Mouse (Mus musculus): ENCODE measurements around the gene Tubb1. TPM values are rescaled to one million over a fixed set of nuclear protein-coding genes. Genes with fewer than 3 reads are reported as not detected.

Tubb1 gene
- polyA plus RNA-seq, 1 experiment: not detected

DNA sequence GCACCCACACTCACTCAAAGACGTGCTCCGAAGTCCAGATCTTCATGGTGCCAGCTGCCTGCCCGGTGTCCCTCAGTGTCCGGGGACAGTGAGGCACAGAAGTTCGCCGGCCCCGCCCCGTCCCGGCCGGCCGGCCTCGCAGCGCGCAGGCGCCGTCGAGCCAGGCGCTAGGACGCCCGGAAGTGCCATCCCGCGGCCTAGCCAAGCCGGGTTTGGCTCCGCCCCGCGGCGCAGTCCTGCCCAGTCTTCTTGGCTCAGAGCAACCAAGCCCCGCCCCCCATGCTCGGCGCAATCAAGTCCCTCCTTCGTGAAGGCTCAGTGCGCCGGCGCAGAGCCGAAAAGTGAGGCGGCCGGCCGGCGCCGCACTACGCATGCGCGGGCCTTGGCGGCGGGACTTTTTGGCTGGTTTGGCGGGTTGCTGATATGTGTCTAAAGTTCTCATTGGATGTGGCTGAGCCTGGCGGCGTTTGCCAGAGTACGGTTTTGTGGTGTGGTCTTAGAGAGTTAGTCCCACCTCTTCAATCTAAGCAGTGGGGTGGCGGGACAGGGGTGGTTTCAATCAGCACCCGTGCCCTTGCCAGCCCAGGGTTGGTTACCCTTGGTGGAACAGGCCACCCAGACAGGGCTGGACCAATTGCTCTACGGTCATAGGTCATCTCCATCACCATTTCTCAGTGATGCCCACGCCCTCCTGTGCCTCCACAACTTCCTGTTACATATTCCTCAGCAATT, 22.5 kb downstream of the Tubb1 start, which contains the start of gene Prelid3b:
TSS of gene Prelid3b (minus strand) at position 264 of the 732 bp plus-strand sequence.
- peaks cover 15% of the 10 kb centered on the region for H3K36me3 ChIP-seq (ENCODE audit: control insufficient read depth, insufficient read depth, low read length)
- H3K4me1 ChIP-seq (ENCODE audit: control insufficient read depth, insufficient read depth, insufficient read length, low read length): peaks cover 34% of the 10 kb centered on the region
- no peaks in the 10 kb centered on the region for H3K27me3 ChIP-seq (ENCODE audit: control insufficient read depth, insufficient read depth, low read length)
- H3K4me3 ChIP-seq (ENCODE audit: low read depth, low read length): peak within 1 kb of the TSS; percentile 78
- WGBS: under 1% methylated on average over 53 of the region's 53 CpGs
- TF ChIP-seq POLR2A (IDR thresholded peaks at IDR 0.05; ENCODE audit: low read depth, low read length) (peak; percentile 58), CTCF (IDR thresholded peaks at IDR 0.05; ENCODE audit: extremely low read depth, insufficient read length, insufficient replicate concordance, low read depth, low read length) (no peak)
- peak within 1 kb of the TSS; percentile 94 for H3K27ac ChIP-seq (ENCODE audit: insufficient read depth, low read depth, low read length)

DNA sequence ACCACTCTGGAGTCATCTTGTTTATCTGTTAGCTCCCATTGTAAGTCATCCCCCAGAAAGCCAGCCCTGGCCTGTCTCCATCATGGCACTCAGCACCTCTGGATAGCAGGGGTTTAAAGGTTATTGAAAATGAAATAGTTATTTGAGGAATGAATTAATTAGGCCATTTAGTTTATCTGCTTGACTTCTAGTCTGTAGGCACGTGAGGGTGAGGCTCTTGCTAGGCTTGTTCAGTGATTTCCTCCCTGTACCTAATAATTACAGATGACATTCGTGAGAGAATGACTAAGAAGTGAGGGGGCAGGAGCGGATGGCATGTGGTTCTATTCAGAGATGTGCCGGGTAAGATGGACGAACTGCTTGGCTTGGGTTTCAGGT, 23.0 kb downstream of the Tubb1 start:
- Histone ChIP-seq H3K4me3 (ENCODE audit: low read depth, low read length) (no peak overlapping the region), H3K36me3 (ENCODE audit: control insufficient read depth, insufficient read depth, low read length) (peaks cover 11% of the 10 kb centered on the region), H3K4me1 (ENCODE audit: control insufficient read depth, insufficient read depth, insufficient read length, low read length) (peaks cover 39% of the 10 kb centered on the region), H3K27ac (ENCODE audit: insufficient read depth, low read depth, low read length) (peak overlapping the region; percentile 91), H3K27me3 (ENCODE audit: control insufficient read depth, insufficient read depth, low read length) (no peaks in the 10 kb centered on the region)
- TF ChIP-seq POLR2A (IDR thresholded peaks at IDR 0.05; ENCODE audit: low read depth, low read length): no peak
- TF ChIP-seq CTCF (IDR thresholded peaks at IDR 0.05; ENCODE audit: extremely low read depth, insufficient read length, insufficient replicate concordance, low read depth, low read length): no peak
- 51% methylated on average over 5 of the region's 5 CpGs for WGBS

- H3K36me3 ChIP-seq (ENCODE audit: control insufficient read depth, insufficient read depth, low read length): no peaks in the 10 kb centered on the region
- H3K4me3 ChIP-seq (ENCODE audit: low read depth, low read length): peak overlapping the region; percentile 43
- peak overlapping the region; percentile 100 for H3K27ac ChIP-seq (ENCODE audit: insufficient read depth, low read depth, low read length)
- no peak; the same call in 1 of the 2 replicates for TF ChIP-seq POLR2A (IDR thresholded peaks at IDR 0.05; ENCODE audit: low read depth, low read length)
- TF ChIP-seq CTCF (IDR thresholded peaks at IDR 0.05; ENCODE audit: extremely low read depth, insufficient read length, insufficient replicate concordance, low read depth, low read length): no peak
- H3K27me3 ChIP-seq (ENCODE audit: control insufficient read depth, insufficient read depth, low read length): no peaks in the 10 kb centered on the region
- 30% methylated on average over 3 of the region's 3 CpGs for WGBS
- H3K4me1 ChIP-seq (ENCODE audit: control insufficient read depth, insufficient read depth, insufficient read length, low read length): peaks cover 22% of the 10 kb centered on the region; the same call in 1 of the 2 replicates
Measured at GRCm38 (mm10) chr2:174477543-174478319, 27.2 kb downstream of the Tubb1 start.

GRCm38 (mm10) chr2:174478746-174479145, 28.3 kb downstream of the Tubb1 start:
- TF ChIP-seq POLR2A (IDR thresholded peaks at IDR 0.05; ENCODE audit: low read depth, low read length) (no peak), CTCF (IDR thresholded peaks at IDR 0.05; ENCODE audit: extremely low read depth, insufficient read length, insufficient replicate concordance, low read depth, low read length) (no peak)
- H3K27ac ChIP-seq (ENCODE audit: insufficient read depth, low read depth, low read length): no peak overlapping the region; the same call in none of the 2 replicates
- H3K27me3 ChIP-seq (ENCODE audit: control insufficient read depth, insufficient read depth, low read length): no peaks in the 10 kb centered on the region
- no peaks in the 10 kb centered on the region for H3K36me3 ChIP-seq (ENCODE audit: control insufficient read depth, insufficient read depth, low read length)
- H3K4me1 ChIP-seq (ENCODE audit: control insufficient read depth, insufficient read depth, insufficient read length, low read length): peaks cover 18% of the 10 kb centered on the region; the same call in 1 of the 2 replicates
- 69% methylated on average over 5 of the region's 5 CpGs for whole genome bisulfite sequencing
- H3K4me3 ChIP-seq (ENCODE audit: low read depth, low read length): no peak overlapping the region

DNA sequence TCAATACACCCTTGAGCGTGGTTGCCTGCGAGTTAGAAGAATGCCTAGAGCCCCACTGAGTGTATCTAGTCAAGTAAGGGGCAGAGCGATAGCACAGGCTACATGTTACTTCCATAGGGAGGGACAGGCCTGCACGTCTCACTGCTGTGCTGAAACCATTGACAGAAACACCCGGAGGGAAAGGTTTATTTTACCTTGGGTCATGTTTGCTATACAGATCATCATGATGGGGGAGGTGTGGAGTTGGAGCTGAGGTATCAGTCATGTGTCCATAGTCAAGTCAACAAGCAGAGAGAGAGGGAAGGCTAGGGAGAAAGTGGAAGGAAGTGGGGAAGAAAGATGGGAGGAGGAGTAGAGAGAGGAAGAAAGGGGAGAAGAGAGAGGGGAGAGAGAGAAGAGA, 36.5 kb downstream of the Tubb1 start:
- no peak overlapping the region for H3K27ac ChIP-seq (ENCODE audit: insufficient read depth, low read depth, low read length)
- no peaks in the 10 kb centered on the region for H3K27me3 ChIP-seq (ENCODE audit: control insufficient read depth, insufficient read depth, low read length)
- H3K4me1 ChIP-seq (ENCODE audit: control insufficient read depth, insufficient read depth, insufficient read length, low read length): no peaks in the 10 kb centered on the region
- no peak overlapping the region for H3K4me3 ChIP-seq (ENCODE audit: low read depth, low read length)
- no peaks in the 10 kb centered on the region for H3K36me3 ChIP-seq (ENCODE audit: control insufficient read depth, insufficient read depth, low read length)
- 65% methylated on average over 5 of the region's 5 CpGs for WGBS
- TF ChIP-seq CTCF (IDR thresholded peaks at IDR 0.05; ENCODE audit: extremely low read depth, insufficient read length, insufficient replicate concordance, low read depth, low read length) (no peak), POLR2A (IDR thresholded peaks at IDR 0.05; ENCODE audit: low read depth, low read length) (no peak)

DNA sequence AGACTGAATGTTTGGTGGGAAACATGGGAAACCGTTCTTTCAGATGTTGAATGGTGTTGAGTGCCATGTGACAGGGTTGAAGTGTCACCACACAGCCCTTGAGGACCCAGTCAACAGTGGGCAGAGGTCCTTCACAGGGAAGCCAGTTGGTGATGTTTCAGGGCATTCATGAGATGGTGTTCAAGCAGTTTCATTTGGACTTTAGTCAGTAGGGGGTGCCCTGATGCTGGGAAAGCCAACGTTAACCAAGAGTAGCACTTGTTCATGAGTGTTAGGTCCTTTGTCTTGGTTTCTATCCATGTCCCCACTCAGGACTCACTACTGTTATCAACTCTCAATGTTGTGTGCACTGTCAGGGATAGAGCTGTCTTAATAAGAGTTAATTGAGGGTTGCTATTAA, 42.4 kb downstream of the Tubb1 start:
- Histone ChIP-seq H3K4me3 (ENCODE audit: low read depth, low read length) (no peak overlapping the region), H3K27ac (ENCODE audit: insufficient read depth, low read depth, low read length) (no peak overlapping the region), H3K27me3 (ENCODE audit: control insufficient read depth, insufficient read depth, low read length) (no peaks in the 10 kb centered on the region), H3K4me1 (ENCODE audit: control insufficient read depth, insufficient read depth, insufficient read length, low read length) (no peaks in the 10 kb centered on the region), H3K36me3 (ENCODE audit: control insufficient read depth, insufficient read depth, low read length) (no peaks in the 10 kb centered on the region)
- TF ChIP-seq CTCF (IDR thresholded peaks at IDR 0.05; ENCODE audit: extremely low read depth, insufficient read length, insufficient replicate concordance, low read depth, low read length): no peak
- no peak for TF ChIP-seq POLR2A (IDR thresholded peaks at IDR 0.05; ENCODE audit: low read depth, low read length)
- WGBS: 49% methylated on average over 2 of the region's 2 CpGs

Measured in small intestine, adult 2 months (tissue).